19 mouse cellular contexts compared by ENCODE assay signal in genomic region chr3:155034323-155034722, GRCm38 (mm10). TPM values are rescaled to one million over a fixed set of nuclear protein-coding genes. Genes with fewer than 3 reads are reported as not detected.
DNase-seq lines count a peak whose midpoint lies in the region; ATAC-seq and TF ChIP-seq lines count a peak whose summit lies in the region.
"Had no signal": no experiment of that assay in that cellular context is flagged by ENCODE, and none has a peak within 500 bp of the region (broad histone marks: within the 10 kb centered on the region; RNA-seq: fewer than 3 reads in every experiment).

No protein-coding gene starts in this region.

- no peaks in the 10 kb centered on the region for H3K9me3 ChIP-seq in heart, postnatal 0 days (replicated peaks; ENCODE audit: control insufficient read depth, low read length)
- no peaks in the 10 kb centered on the region for H3K9me3 ChIP-seq in midbrain, embryonic 14.5 days (ENCODE audit: control insufficient read depth, low read length)
- no peaks in the 10 kb centered on the region for H3K9me3 ChIP-seq in midbrain, embryonic 10.5 days (replicated peaks)
- H3K9me3 ChIP-seq: embryonic facial prominence, embryonic 15.5 days; kidney, embryonic 15.5 days; limb, embryonic 13.5 days; liver, embryonic 15.5 days; midbrain, embryonic 15.5 days had no signal

- no peak overlapping the region for H3K27ac ChIP-seq in heart, postnatal 0 days (ENCODE audit: low read depth)
- no peak overlapping the region for H3K27ac ChIP-seq in midbrain, embryonic 14.5 days (replicated peaks; ENCODE audit: low read depth, low read length)
- H3K27ac ChIP-seq in midbrain, embryonic 10.5 days (replicated peaks) = no peak overlapping the region
- H3K27ac ChIP-seq: embryonic facial prominence, embryonic 15.5 days; kidney, embryonic 15.5 days; limb, embryonic 13.5 days; liver, embryonic 15.5 days; midbrain, embryonic 15.5 days had no signal

- peaks cover 36% of the 10 kb centered on the region for H3K36me3 ChIP-seq in heart, postnatal 0 days (replicated peaks; ENCODE audit: control insufficient read depth, insufficient read depth, low read length)
- no peaks in the 10 kb centered on the region for H3K36me3 ChIP-seq in midbrain, embryonic 14.5 days (ENCODE audit: control insufficient read depth, insufficient read depth, low read length)
- no peaks in the 10 kb centered on the region for H3K36me3 ChIP-seq in midbrain, embryonic 10.5 days
- H3K36me3 ChIP-seq: embryonic facial prominence, embryonic 15.5 days; kidney, embryonic 15.5 days; limb, embryonic 13.5 days; liver, embryonic 15.5 days; midbrain, embryonic 15.5 days had no signal

- no peak overlapping the region for H3K9ac ChIP-seq in heart, postnatal 0 days (replicated peaks; ENCODE audit: low read depth, low read length)
- H3K9ac ChIP-seq in midbrain, embryonic 14.5 days (replicated peaks; ENCODE audit: low read length) = no peak overlapping the region
- H3K9ac ChIP-seq: embryonic facial prominence, embryonic 15.5 days; kidney, embryonic 15.5 days; limb, embryonic 13.5 days; liver, embryonic 15.5 days; midbrain, embryonic 15.5 days had no signal

- TF ChIP-seq CTCF in heart, postnatal 0 days (IDR thresholded peaks at IDR 0.05; ENCODE audit: low read depth) = peak; percentile 44

- no peak for ATAC-seq in heart, postnatal 0 days (ENCODE audit: insufficient read depth, low read depth)
- no peak for ATAC-seq in midbrain, embryonic 14.5 days (ENCODE audit: low FRiP score, low TSS enrichment)
- ATAC-seq: midbrain, embryonic 15.5 days had no signal

- H3K4me2 ChIP-seq in heart, postnatal 0 days (ENCODE audit: low read depth, low read length) = no peak overlapping the region
- H3K4me2 ChIP-seq in midbrain, embryonic 14.5 days (ENCODE audit: low read length) = no peak overlapping the region
- H3K4me2 ChIP-seq: embryonic facial prominence, embryonic 15.5 days; kidney, embryonic 15.5 days; limb, embryonic 13.5 days; liver, embryonic 15.5 days; midbrain, embryonic 15.5 days had no signal

- H3K4me3 ChIP-seq in heart, postnatal 0 days (ENCODE audit: low read depth, low read length) = no peak overlapping the region
- no peak overlapping the region for H3K4me3 ChIP-seq in midbrain, embryonic 14.5 days (replicated peaks; ENCODE audit: low read depth, low read length)
- H3K4me3 ChIP-seq in midbrain, embryonic 10.5 days = no peak overlapping the region
- H3K4me3 ChIP-seq: embryonic facial prominence, embryonic 15.5 days; kidney, embryonic 15.5 days; limb, embryonic 13.5 days; liver, embryonic 15.5 days; midbrain, embryonic 15.5 days had no signal

- intact Hi-C loops in heart, postnatal 36 days (cut with DNase I) = no loop called here

- H3K27me3 ChIP-seq in heart, postnatal 0 days (ENCODE audit: control insufficient read depth, insufficient read depth, low read length) = no peaks in the 10 kb centered on the region
- H3K27me3 ChIP-seq in midbrain, embryonic 14.5 days (ENCODE audit: control insufficient read depth, insufficient read depth, low read length) = no peaks in the 10 kb centered on the region
- peaks cover 23% of the 10 kb centered on the region for H3K27me3 ChIP-seq in midbrain, embryonic 10.5 days (ENCODE audit: low read depth, poor library complexity, severe bottlenecking)
- H3K27me3 ChIP-seq: embryonic facial prominence, embryonic 15.5 days; kidney, embryonic 15.5 days; limb, embryonic 13.5 days; liver, embryonic 15.5 days; midbrain, embryonic 15.5 days had no signal

- peaks cover 2% of the 10 kb centered on the region; the same call in 1 of the 2 replicates for H3K4me1 ChIP-seq in heart, postnatal 0 days (ENCODE audit: control insufficient read depth, insufficient read depth)
- H3K4me1 ChIP-seq in midbrain, embryonic 14.5 days (ENCODE audit: control insufficient read depth, insufficient read depth, low read length) = no peaks in the 10 kb centered on the region
- peaks cover 9% of the 10 kb centered on the region for H3K4me1 ChIP-seq in midbrain, embryonic 10.5 days
- H3K4me1 ChIP-seq: embryonic facial prominence, embryonic 15.5 days; kidney, embryonic 15.5 days; limb, embryonic 13.5 days; liver, embryonic 15.5 days; midbrain, embryonic 15.5 days had no signal

- no peak for TF ChIP-seq EP300 in heart, postnatal 0 days (IDR thresholded peaks at IDR 0.05; ENCODE audit: low read depth)

- DNase-seq in heart, postnatal 0 days (ENCODE audit: low spot score) = peak; percentile 16
- no peak for DNase-seq in heart, postnatal 36 days
- DNase-seq in midbrain, embryonic 14.5 days = peak; percentile 22
- DNase-seq in midbrain, embryonic 10.5 days (ENCODE audit: low spot score) = no peak
- peak; percentile 45 for DNase-seq in NIH3T3 (ENCODE audit: low read depth)
- peak; percentile 9 for DNase-seq in mesoderm, embryonic 11.5 days (ENCODE audit: low read depth, low spot score)
- DNase-seq in right cerebral cortex, postnatal 14 days = no peak
- DNase-seq: adrenal gland, postnatal 36 days; gastrocnemius, postnatal 10 days; heart, postnatal 14 days; lung, postnatal 4 days; right cerebral cortex, postnatal 25 days; thymus, postnatal 14 days had no signal

- 74% methylated on average over 7 of the region's 7 CpGs for WGBS in heart, postnatal 0 days
- 74% methylated on average over 7 of the region's 7 CpGs for WGBS in midbrain, embryonic 14.5 days
- WGBS in midbrain, embryonic 10.5 days = 83% methylated on average over 7 of the region's 7 CpGs

RNA-seq across cellular contexts. Expression of gene Tnni3k, which starts 20.9 kb away (rescaled TPM):
- total RNA-seq in heart, postnatal 0 days (2014; rRNA removed; ENCODE audit: low replicate concordance) = 101 and 108 TPM in 2 replicates
- polyA plus RNA-seq in heart, postnatal 0 days (2015; fragmentation: Nextera tagmentation; extraction: Ambion mirVana) = 92.9 and 99.9 TPM in 2 replicates
- 10 to 100 TPM; 81.9 to 83.1 TPM for total RNA-seq in heart, postnatal 36 days (2021)
- 0.13 TPM in 1 of 2 replicates, not detected in the other for polyA plus RNA-seq in midbrain, embryonic 14.5 days (2014; fragmentation: Nextera tagmentation; extraction: Ambion mirVana)
- 0.05 TPM in 1 of 2 replicates, not detected in the other for polyA plus RNA-seq in midbrain, embryonic 10.5 days (2016; fragmentation: Nextera tagmentation; extraction: Ambion mirVana)
- total RNA-seq: adrenal gland, postnatal 36 days; gastrocnemius, postnatal 10 days had no signal
- polyA plus RNA-seq: embryonic facial prominence, embryonic 15.5 days; forebrain, embryonic 11.5 days; kidney, embryonic 15.5 days; liver, embryonic 15.5 days had no signal

RNA-seq across cellular contexts. Expression of gene Fpgt, which starts 58.9 kb away (rescaled TPM):
- total RNA-seq in heart, postnatal 0 days (2014; rRNA removed; ENCODE audit: low replicate concordance) = 15.0 and 51.5 TPM in 2 replicates
- polyA plus RNA-seq in heart, postnatal 0 days (2015; fragmentation: Nextera tagmentation; extraction: Ambion mirVana) = 8.9 and 11.6 TPM in 2 replicates
- total RNA-seq in heart, postnatal 36 days (2021) = 10 to 100 TPM; 11.7 TPM
- polyA plus RNA-seq in midbrain, embryonic 14.5 days (2014; fragmentation: Nextera tagmentation; extraction: Ambion mirVana) = 20.2 and 27.4 TPM in 2 replicates
- polyA plus RNA-seq in midbrain, embryonic 10.5 days (2016; fragmentation: Nextera tagmentation; extraction: Ambion mirVana) = 15.1 and 16.7 TPM in 2 replicates

RNA-seq across cellular contexts. Expression of gene Lrriq3, which starts 58.9 kb away (rescaled TPM):
- not detected in 2 replicates for total RNA-seq in heart, postnatal 0 days (2014; rRNA removed; ENCODE audit: low replicate concordance)
- 0.66 and 1.2 TPM in 2 replicates for polyA plus RNA-seq in heart, postnatal 0 days (2015; fragmentation: Nextera tagmentation; extraction: Ambion mirVana)
- total RNA-seq in heart, postnatal 36 days (2021) = under 1 TPM; 0.28 to 0.43 TPM
- polyA plus RNA-seq in midbrain, embryonic 14.5 days (2014; fragmentation: Nextera tagmentation; extraction: Ambion mirVana) = 0.98 and 1.6 TPM in 2 replicates
- polyA plus RNA-seq in midbrain, embryonic 10.5 days (2016; fragmentation: Nextera tagmentation; extraction: Ambion mirVana) = 1.3 and 1.4 TPM in 2 replicates

Comparison
In these comparisons a context has a peak if more than half of its experiments do, and no peak if none do; other contexts are left out.
1. DNase-seq: peak in heart, postnatal 0 days (single experiment), midbrain, embryonic 14.5 days (single experiment), NIH3T3 (single experiment) and mesoderm, embryonic 11.5 days (single experiment); none in heart, postnatal 36 days (0 of 2), midbrain, embryonic 10.5 days (single experiment) and right cerebral cortex, postnatal 14 days (single experiment).
2. RNA of gene Tnni3k, which starts 20.9 kb away (polyA plus RNA-seq): 92.9 to 99.9 TPM in heart, postnatal 0 days; 0.13 TPM in midbrain, embryonic 14.5 days and 0.05 TPM in midbrain, embryonic 10.5 days; every median in the first group is over 10 times any median in the second.